Mouse (Mus musculus) heart, adult 9 months (tissue): ENCODE results near the gene Sult2b1.

Source experiments
- DNase-seq, 2 experiments: peaks; one replicate each; pipeline ENCODE4 v3.0.0; 2022; ENCODE audit warnings: low spot score in 2 of 2

Sult2b1 gene

GRCm38 (mm10) chr7:45711316-45712021, 73.0 kb downstream of the Sult2b1 start:
- peak; percentile 29 to 61 for DNase-seq

DNA sequence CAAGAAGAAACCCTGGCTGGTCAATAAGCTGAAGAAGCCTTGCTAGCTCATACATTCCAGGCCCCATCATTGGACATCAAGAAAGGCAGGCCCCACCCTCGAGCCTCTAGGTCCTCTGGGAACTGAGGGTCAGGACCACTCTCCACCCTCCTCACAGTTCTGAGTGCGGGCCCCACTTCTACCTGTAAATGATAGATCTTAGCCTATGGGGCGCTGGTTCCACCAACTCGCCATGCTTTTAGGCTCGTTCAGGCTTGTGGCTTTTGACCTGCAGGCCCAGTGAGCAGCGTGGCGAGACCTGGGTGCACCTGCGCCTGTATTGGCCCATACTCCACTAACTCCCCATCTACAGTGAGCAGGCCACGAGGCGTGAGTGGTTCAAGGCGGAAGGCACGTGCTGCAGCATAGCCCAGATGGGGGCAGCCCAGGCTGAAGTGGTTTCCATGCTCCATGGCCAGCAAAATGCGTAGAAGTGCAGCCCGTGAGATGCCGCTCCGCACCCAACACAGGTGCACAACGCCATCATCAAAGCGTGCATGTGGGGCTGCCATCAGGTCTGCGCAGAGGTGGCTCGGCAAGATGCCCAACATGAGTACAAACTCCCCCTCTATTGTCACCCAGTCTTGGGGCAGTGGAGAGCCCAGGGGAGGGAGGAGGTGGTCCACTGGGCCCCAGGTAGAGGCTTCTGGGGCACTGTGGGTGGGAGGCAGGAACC, 73.8 kb downstream of the Sult2b1 start:
- DNase-seq: peak; percentile 44 to 57

GRCm38 (mm10) chr7:45709677-45710355, 74.7 kb downstream of the Sult2b1 start:
- peak in 1 of 2 experiments; percentile 30 for DNase-seq

DNA sequence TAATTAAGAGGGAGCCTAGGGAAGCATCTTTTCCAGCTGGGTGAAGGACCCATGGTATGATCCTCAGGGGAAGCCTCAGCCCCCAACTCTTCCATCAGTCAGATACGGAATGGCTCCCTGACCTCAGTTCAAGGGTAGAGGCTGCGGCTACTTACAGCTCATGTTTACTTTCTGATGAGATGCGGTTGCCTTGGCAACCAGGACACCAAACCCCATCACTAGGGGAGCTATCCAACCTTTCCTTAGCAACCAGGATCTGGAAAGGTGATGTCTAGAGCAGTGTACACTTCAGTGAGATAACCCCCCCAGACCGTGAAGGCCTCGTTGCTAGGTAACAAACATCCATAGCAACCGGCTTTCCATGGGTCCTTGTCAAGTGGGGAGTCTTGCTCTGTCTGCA, 75.4 kb downstream of the Sult2b1 start:
- peak; percentile 29 to 46 for DNase-seq

DNA sequence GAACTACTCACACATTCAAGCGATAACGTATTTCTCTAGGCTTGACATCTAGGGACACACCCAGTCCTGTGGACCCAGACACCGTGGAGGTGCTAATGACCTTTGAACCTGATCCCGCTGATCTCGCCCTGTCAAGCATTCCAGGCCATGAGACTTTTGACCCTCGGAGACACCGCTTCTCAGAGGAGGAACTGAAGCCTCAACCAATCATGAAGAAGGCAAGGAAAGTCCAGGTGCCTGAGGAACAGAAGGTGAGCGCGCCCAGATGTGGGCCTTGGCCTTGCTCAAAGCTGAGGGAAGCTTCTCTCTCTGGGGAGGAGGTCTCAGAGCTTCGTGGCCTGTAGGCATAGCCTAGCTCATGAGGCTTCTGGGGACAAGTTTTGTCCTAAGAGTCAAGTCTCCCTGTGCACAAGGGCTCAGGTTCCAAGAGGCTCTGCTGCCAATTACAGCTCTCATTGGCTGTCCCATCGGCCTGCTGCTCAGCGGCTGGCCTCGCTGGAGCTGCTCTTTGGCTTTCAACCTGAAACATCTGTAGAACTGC, 76.2 kb downstream of the Sult2b1 start:
- DNase-seq: peak; percentile 56 to 57

DNA sequence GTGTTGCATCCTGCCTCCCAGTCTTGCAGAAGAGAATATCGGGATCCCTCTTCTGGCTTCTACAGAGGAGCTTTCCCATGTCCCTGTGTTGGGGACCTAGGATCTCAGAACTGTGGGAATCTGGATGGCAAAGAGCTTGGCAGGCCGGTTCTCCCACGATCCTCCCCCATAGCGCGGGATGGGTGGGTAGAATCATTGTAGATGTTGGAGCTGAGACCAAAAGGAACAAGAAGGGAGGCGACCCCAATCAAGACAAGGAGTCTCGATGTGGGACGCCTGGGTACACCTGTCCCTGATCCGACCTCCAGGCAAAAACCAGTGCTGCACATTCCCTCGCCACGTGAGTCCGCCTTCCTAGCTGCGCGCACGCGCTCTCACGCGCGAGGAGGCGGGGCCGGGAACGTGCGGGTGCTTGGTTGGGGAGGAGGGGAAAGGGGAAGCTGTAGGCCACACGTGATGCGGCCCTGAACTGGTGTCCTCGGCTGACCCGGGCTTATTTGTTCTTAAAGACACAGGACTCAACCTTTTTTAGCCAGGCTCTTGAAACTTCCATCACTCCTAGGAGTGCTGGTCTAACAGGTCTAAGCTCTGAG, 77.0 kb downstream of the Sult2b1 start:
- peak; percentile 98 to 99 for DNase-seq

GRCm38 (mm10) chr7:45706721-45707241, 77.7 kb downstream of the Sult2b1 start:
- DNase-seq: peak; percentile 92 to 94

DNA sequence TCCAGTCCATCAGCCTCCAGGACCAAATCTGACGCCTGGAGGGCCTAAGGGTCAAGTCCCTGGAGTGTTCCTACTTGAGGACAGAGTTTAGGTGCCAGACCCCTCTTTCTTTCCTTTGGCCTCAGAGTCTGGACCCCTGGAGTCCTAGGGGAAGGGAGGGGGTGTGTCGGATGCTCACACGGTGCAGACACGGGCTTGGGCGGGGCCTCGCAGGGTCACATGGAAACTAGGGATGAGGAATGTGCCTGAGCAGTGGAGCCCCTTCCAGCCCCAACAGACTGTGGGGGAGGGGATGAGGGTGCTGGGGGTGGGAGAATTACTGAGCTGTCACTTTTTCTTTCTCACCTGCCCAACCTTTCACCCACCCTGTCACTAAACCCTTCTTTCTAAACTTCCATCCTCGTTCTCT, 78.6 kb downstream of the Sult2b1 start:
- peak; percentile 96 to 99 for DNase-seq

GRCm38 (mm10) chr7:45705443-45705864, 79.0 kb downstream of the Sult2b1 start:
- no peak for DNase-seq

GRCm38 (mm10) chr7:45704730-45705442, 79.6 kb downstream of the Sult2b1 start, which contains the start of gene Dbp:
Gene Dbp (plus strand): TSS chr7:45705088.
- peak; percentile 100 for DNase-seq

GRCm38 (mm10) chr7:45704046-45704559, 80.4 kb downstream of the Sult2b1 start:
- DNase-seq: peak; percentile 82 to 90

- DNase-seq: peak in 1 of 2 experiments; percentile 47
Measured at GRCm38 (mm10) chr7:45703521-45704033, 80.9 kb downstream of the Sult2b1 start.

DNA sequence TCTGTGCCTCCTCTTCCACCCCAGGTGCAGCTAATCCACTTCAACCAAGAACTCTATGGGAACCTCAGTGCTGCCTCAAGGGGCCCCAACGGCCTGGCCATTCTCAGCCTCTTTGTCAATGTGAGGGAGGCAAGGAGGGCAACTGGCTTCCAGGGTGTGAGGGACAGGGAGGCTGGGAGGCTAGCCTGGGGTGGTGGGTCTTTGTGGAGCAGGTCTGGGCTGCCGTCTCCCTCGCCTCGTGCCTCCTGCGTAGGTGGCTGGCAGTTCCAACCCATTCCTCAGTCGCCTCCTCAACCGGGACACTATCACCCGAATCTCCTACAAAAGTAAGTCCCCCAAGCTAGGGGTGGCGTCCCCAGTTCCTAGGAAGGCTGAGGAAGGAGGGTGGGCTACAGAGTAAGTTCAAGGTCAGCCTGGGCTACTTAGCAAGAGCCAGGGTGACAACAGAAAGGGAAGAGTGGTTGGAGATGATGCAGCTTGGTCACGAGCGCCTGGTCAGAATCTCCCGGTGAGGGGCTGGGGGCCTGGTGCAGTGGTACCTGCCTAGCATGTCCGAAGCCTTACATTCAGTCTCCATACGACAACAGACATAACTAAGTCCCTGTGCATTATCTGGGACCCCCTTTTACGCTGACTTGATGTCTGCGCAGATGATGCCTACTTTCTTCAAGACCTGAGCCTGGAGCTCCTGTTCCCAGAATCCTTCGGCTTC, 81.5 kb downstream of the Sult2b1 start:
- DNase-seq: peak in 1 of 2 experiments; percentile 9

DNA sequence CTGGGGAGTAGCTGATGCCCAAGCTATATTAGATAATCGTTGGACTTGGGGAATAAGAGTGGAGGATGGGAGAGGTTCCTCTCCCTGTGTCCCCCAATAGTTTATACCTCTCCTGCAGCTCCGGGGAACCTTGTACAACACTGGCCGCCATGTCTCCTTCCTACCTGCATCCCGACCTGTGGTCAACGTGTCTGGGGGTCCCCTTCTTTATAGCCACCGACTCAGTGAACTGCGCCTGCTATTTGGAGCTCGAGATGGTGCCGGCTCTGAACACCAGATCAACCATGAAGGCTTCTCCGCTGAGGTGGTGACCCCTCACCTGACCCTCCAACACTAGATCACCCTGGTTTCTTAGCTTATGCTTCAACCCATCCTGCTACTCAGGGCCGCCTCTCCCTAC, 82.2 kb downstream of the Sult2b1 start:
- DNase-seq: peak in 1 of 2 experiments; percentile 10

- DNase-seq: peak in 1 of 2 experiments; percentile 4
Measured at GRCm38 (mm10) chr7:45701607-45702006, 82.9 kb downstream of the Sult2b1 start.

DNA sequence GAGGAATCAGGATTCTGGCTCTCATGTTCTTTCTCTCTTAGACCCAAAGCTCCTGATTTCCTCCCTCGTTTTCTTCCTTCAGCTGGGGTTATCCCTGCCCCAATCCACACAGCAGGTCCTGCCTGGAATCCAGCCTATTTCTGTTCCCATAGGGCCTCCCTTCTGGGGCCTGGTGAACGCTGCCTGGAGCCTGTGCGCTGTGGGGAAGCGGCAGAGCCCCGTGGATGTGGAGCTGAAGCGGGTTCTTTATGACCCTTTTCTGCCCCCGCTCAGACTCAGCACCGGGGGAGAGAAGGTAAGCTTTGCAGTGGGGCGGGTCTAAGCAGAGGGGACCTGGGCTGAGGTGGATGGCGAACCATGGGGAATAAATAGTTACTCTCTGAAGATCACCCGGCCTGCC, 83.4 kb downstream of the Sult2b1 start:
- no peak for DNase-seq

DNA sequence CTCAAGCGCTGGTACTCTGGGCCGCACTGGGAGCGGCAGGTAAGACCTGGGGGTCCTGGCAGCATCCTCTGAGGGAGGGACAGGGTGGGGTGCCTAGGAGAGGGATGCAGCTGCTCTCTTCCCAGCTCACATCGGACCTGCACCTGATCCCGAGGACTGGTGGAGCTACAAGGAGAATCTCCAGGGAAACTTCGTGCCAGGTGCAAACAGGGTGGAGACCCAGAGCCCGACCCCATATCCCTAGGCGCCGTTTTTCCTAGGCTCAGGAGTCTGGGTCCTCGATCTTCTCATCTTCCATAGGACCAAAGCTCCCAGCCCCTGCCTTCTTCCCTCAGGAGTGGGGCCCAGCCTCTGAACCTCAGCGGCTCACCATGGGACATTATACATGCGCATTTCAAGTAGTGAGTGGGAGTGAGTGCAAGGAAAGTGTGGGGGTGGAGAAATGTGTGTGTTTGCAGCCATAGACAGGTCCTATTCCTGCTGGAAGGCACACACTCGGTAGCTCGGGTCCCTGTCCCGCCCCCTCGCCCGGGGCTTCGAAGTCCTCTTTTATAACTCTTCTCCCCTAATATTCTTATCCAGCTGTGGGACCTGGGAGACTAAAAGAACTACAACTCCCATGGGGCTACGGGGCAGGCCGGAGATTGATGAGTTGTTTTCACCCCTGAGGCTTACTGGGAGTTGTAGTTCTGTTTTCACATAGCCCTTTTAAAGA, 84.0 kb downstream of the Sult2b1 start:
- DNase-seq: peak; percentile 84 to 91

GRCm38 (mm10) chr7:45699523-45700141, 84.8 kb downstream of the Sult2b1 start, which contains the start of gene Car11:
Gene Car11 (plus strand): TSS chr7:45699843.
- peak in 1 of 2 experiments; percentile 11 for DNase-seq
